Mouse (Mus musculus): ENCODE results near the gene Armt1. TPM values are rescaled to one million over a fixed set of nuclear protein-coding genes. Genes with fewer than 3 reads are reported as not detected.

Armt1 gene
- polyA plus RNA-seq (2014; fragmentation: Illumina TruSeq; extraction: RNeasy Lipid Tissue Mini Kit (QIAGEN cat#74804); ENCODE audit: low read depth, low replicate concordance): 12.6 TPM

DNA sequence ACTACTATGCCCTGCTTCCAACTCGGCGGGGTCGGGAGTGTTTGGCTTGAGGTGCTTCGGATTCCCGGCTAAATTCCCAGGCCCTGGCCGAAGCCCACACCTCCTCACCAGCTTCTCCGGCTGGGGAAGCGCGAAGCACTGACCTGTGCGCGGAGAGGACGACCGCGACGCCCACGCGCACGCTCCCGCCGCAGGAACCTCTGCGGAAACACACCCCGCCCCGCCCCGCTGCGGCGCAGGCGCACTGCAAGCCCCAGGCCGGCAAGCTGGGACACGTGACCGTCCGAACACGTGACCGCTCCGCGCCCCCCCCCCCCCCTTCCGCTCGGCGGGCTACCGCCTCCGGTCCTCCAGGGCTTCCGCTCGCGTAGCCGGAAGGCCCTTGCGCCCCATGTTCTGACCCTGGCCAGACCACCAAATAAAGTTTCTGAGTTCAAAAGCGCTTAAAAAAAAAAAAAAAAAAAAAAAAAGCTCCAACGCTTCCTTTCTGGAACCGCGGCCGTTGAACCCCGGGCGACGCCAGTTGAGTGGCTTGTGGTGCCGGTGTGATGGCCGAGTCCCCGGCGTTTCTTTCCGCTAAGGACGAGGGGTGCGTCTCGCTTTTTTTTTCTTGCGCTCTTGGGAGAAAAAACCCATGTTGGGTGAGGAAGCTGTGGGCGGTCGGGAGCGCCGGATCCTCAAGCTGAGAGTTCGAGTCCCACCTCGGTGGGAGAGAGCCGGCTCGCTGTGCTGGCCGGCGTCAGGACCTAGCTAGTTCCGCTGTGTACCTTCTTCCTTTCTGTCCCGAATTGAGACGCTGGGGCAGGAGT, at the start of gene Armt1, which contains the start of gene Rmnd1:
Armt1 (plus strand) TSS at position 345 of the 809 bp plus-strand sequence.
Rmnd1 (minus strand) TSS at position 266 of the 809 bp plus-strand sequence.

DNA sequence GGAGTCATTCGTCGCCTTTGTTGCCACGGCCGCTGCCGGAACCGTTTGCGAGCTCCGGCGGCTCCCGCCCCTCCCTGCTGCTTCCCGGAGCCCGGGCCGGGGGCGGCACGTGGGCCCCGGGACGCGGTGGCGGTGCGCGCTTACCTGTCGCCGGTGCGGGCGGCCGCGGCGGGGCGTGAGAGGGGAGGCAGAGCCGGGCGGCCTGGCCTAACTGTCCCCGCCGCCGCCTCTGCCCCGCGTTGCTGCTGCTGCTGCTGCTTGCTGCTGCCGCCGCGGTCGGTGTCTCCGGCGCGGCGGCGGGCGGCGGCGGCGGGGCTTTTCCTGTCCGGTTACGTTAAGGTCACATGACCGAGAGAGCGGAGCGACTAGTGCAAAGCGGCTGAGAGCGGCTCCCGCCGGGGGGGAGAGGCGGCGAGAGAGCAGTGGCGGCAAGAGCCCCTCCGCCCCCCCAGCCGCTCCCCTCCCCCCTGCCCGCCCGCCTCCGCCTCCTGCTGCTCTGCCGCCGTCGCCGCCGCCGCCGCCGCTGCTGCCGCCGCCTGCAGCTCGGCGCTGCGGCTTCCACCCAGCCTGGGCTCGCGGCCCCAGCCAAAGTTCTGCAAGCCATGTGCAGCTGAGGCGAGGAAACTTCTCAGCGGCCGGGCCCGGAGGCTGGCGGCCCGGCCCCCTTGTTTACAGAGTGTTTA, 44.4 kb upstream of the Armt1 start, which contains the start of gene Zbtb2:
Zbtb2 (minus strand) TSS at position 408 of the 683 bp plus-strand sequence.

GRCm38 (mm10) chr10:4482355-4482754, 50.1 kb downstream of the Armt1 start, which contains the start of gene Ccdc170:
TSS of gene Ccdc170 (plus strand) at chr10:4482502.

Other genes with a start within 250 kb of the Armt1 start
- 55.2 TPM for gene Akap12, start 166.1 kb upstream of the Armt1 start, polyA plus RNA-seq (2014; fragmentation: Illumina TruSeq; extraction: RNeasy Lipid Tissue Mini Kit (QIAGEN cat#74804); ENCODE audit: low read depth, low replicate concordance)
- 7.8 TPM for gene Zbtb2, start 44.4 kb upstream of the Armt1 start, polyA plus RNA-seq (2014; fragmentation: Illumina TruSeq; extraction: RNeasy Lipid Tissue Mini Kit (QIAGEN cat#74804); ENCODE audit: low read depth, low replicate concordance)
- 40.9 TPM for gene Rmnd1, start 79 bp upstream of the Armt1 start, polyA plus RNA-seq (2014; fragmentation: Illumina TruSeq; extraction: RNeasy Lipid Tissue Mini Kit (QIAGEN cat#74804); ENCODE audit: low read depth, low replicate concordance)
- gene Ccdc170, start 50.0 kb downstream of the Armt1 start, polyA plus RNA-seq (2014; fragmentation: Illumina TruSeq; extraction: RNeasy Lipid Tissue Mini Kit (QIAGEN cat#74804); ENCODE audit: low read depth, low replicate concordance): 2.0 TPM
- gene Esr1, start 179.1 kb downstream of the Armt1 start, polyA plus RNA-seq (2014; fragmentation: Illumina TruSeq; extraction: RNeasy Lipid Tissue Mini Kit (QIAGEN cat#74804); ENCODE audit: low read depth, low replicate concordance): 24.1 TPM

All from adipose tissue, adult 10 weeks (tissue).